Mouse (Mus musculus) central nervous system, embryonic 11.5 days (tissue): ENCODE data around the gene Tspan17. TPM values are rescaled to one million over a fixed set of nuclear protein-coding genes. Genes with fewer than 3 reads are reported as not detected.

Source experiments
- polyA plus RNA-seq: library from polyadenylated mRNA; depleted of rRNA; stranded (reverse); fragments of >200 nt; gene quantifications from 2 replicates; pipeline ENCODE4 v1.2.3, GENCODE M21; 2012; rRNA removed

Gene Tspan17
- polyA plus RNA-seq, result 8.4 and 10.4 TPM in 2 replicates

DNA sequence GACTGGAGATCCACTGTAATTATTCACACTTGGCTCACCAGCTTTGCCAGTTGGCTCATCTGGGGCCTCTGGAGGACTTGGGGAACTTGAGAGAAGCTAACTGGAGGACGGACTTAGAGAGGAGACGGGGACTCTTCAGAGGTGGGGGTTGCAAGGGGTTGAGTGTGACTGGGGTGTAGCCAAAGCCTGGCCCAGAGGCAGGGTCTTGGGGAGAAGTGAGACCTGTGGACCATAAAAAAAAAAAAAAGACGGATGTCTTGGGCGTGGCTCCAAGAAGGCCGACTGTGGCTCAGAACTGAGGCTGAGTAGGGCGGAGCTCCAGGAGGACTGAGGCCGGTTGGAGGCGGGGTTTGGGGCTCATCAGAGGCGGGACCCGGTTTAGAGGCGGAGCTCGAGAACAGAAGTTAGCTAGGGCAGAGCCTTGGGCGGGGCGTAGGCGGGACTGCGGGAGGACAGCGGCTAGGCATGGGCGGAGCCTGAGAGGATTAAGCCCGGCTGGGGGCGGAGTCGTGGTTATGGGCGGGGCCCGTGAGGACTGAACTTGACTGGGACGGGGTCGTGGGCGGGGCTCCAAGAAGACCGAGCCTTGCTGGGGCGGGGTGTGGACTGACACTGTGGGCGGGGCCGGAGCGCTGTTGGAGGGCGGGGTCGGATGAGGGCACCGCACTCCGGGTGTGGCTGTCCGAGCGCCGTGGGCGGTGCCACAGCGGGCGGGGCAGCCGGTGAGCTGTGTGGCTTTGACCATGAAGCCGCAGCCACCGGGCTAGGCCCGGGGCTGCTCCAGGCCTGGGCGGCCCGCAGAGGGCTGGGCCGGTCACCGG lies at the start of gene Tspan17:
Gene Tspan17 (plus strand): TSS at position 638 of the 821 bp plus-strand sequence.

DNA sequence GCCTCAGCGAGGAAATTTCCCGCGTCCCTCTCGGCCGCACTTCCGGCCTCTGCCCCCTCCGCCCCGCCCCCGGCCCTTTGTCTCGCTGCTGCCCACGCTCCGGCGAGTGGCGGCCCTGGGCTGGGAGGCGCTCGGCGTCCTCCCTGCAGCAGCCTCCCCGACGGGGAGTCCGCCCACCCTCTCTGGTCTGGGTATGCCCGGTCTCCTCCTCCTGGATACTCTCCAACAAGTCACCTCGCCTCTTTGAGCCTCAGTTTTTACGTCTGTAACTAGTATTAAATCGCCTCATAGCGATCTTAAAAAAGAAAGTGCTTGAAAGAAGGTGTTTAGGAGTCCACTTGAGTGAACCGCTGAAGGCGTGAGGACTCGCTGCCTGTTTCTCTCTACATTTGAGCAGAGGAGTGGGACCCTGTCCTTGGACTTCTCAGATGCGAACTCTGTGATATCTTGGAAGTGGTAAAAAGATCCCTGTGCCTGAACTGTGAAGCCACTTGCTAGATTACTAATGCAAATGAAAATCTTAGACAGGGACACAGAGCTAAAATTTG lies 39.2 kb upstream of the Tspan17 start, which contains the start of gene Gprin1:
Gene Gprin1 (minus strand): TSS at position 11 of the 548 bp plus-strand sequence.

GRCm38 (mm10) chr13:54766192-54766768 lies 22.9 kb upstream of the Tspan17 start, which contains the start of gene Sncb:
Gene Sncb, minus strand, starts transcription at chr13:54766595.

GRCm38 (mm10) chr13:54783698-54784097 lies 5.5 kb upstream of the Tspan17 start, which contains the start of gene Eif4e1b:
Gene Eif4e1b, plus strand, starts transcription at chr13:54783998.

Other genes with a start within 250 kb of the Tspan17 start
- 96.1 and 123 TPM in 2 replicates for gene 4833439L19Rik, start 223.9 kb upstream of the Tspan17 start, polyA plus RNA-seq
- 36.7 and 66.8 TPM in 2 replicates for gene Arl10, start 214.4 kb upstream of the Tspan17 start, polyA plus RNA-seq
- 54.7 and 57.8 TPM in 2 replicates for gene Nop16, start 199.3 kb upstream of the Tspan17 start, polyA plus RNA-seq
- gene Higd2a, start 199.2 kb upstream of the Tspan17 start, polyA plus RNA-seq, result 56.6 and 82.0 TPM in 2 replicates
- gene Cltb, start 178.0 kb upstream of the Tspan17 start, polyA plus RNA-seq, result 16.9 and 33.2 TPM in 2 replicates
- 57.7 and 76.1 TPM in 2 replicates for gene Faf2, start 167.6 kb upstream of the Tspan17 start, polyA plus RNA-seq
- gene Rnf44, start 95.5 kb upstream of the Tspan17 start, polyA plus RNA-seq, result 105 and 157 TPM in 2 replicates
- 0.26 and 0.36 TPM in 2 replicates for gene Cdhr2, start 87.9 kb upstream of the Tspan17 start, polyA plus RNA-seq
- 16.2 and 27.4 TPM in 2 replicates for gene Gprin1, start 39.5 kb upstream of the Tspan17 start, polyA plus RNA-seq
- 2.1 TPM in 2 replicates for gene Sncb, start 22.8 kb upstream of the Tspan17 start, polyA plus RNA-seq
- not detected in 2 replicates for gene Eif4e1b, start 5.4 kb upstream of the Tspan17 start, polyA plus RNA-seq
- gene Unc5a, start 160.0 kb downstream of the Tspan17 start, polyA plus RNA-seq, result 3.1 and 5.1 TPM in 2 replicates
- gene Hk3, start 232.0 kb downstream of the Tspan17 start, polyA plus RNA-seq, result 1.0 and 1.5 TPM in 2 replicates